Mouse (Mus musculus) common myeloid progenitor, adult 5-6 weeks (primary cell): Measurements from ENCODE around the gene Clic3. TPM values are rescaled to one million over a fixed set of nuclear protein-coding genes. Genes with fewer than 3 reads are reported as not detected.
A peak's percentile ranks its signal among the peaks of the same experiment; 100 is the strongest.
"Not testable (repeated sequence)": the region's sequence is repeated elsewhere in the genome, so short reads cannot be mapped to it uniquely, and the experiment has no call there.

Experiments used
- ATAC-seq: replicated peaks from 2 replicates; pipeline ENCODE4 v1.8.0; 2016; ENCODE audit warnings: low read depth, mild to moderate bottlenecking, moderate TSS enrichment, inconsistent platforms; ENCODE audit not compliant: poor library complexity, severe bottlenecking
- total RNA-seq: library from RNA; stranded (forward); fragments of 200-1000, 187-1606 nt; gene quantifications from 2 replicates; pipeline ENCODE4 v1.2.3, GENCODE M21; 2017

The Clic3 gene
- not detected in 2 replicates for total RNA-seq

GRCm38 (mm10) chr2:25456205-25456953 lies at the start of gene Clic3:
Gene Clic3, plus strand, starts transcription at chr2:25456838.
- no peak for ATAC-seq

- ATAC-seq = no peak
Observed at GRCm38 (mm10) chr2:25408908-25409307, 47.7 kb upstream of the Clic3 start.

GRCm38 (mm10) chr2:25413436-25413835 lies 43.2 kb upstream of the Clic3 start:
- not testable (repeated sequence) for ATAC-seq

- no peak for ATAC-seq
Observed at GRCm38 (mm10) chr2:25417426-25417825, 39.2 kb upstream of the Clic3 start.

GRCm38 (mm10) chr2:25421896-25422295 lies 34.7 kb upstream of the Clic3 start:
- 0 out of 2 replicates have a peak, but pooled peaks have one; percentile 19 for ATAC-seq

GRCm38 (mm10) chr2:25422587-25423410 lies 33.8 kb upstream of the Clic3 start, which contains the start of gene Fut7:
Gene Fut7, plus strand, starts transcription at chr2:25423267.
- ATAC-seq = peak; percentile 67

- ATAC-seq = no peak
Observed at GRCm38 (mm10) chr2:25423626-25424025, 33.0 kb upstream of the Clic3 start.

GRCm38 (mm10) chr2:25425481-25425880 lies 31.2 kb upstream of the Clic3 start:
- ATAC-seq = no peak

GRCm38 (mm10) chr2:25426721-25427191 lies 29.9 kb upstream of the Clic3 start:
- ATAC-seq = peak; percentile 57

- no peak for ATAC-seq
Observed at GRCm38 (mm10) chr2:25427256-25427655, 29.4 kb upstream of the Clic3 start.

GRCm38 (mm10) chr2:25428442-25429236 lies 28.0 kb upstream of the Clic3 start, which contains the start of gene Abca2:
Gene Abca2, plus strand, starts transcription at chr2:25428703.
- ATAC-seq = peak; percentile 51

- no peak for ATAC-seq
Observed at GRCm38 (mm10) chr2:25429435-25430180, 27.0 kb upstream of the Clic3 start.

- no peak for ATAC-seq
Observed at GRCm38 (mm10) chr2:25430395-25431233, 26.0 kb upstream of the Clic3 start.

- ATAC-seq = no peak
Observed at GRCm38 (mm10) chr2:25431308-25431855, 25.3 kb upstream of the Clic3 start.

- no peak for ATAC-seq
Observed at GRCm38 (mm10) chr2:25432326-25433098, 24.1 kb upstream of the Clic3 start.

GRCm38 (mm10) chr2:25433101-25433500 lies 23.5 kb upstream of the Clic3 start:
- ATAC-seq = no peak

GRCm38 (mm10) chr2:25434292-25434691 lies 22.3 kb upstream of the Clic3 start:
- no peak for ATAC-seq
